Mouse (Mus musculus): ENCODE measurements at regions not wholly inside any gene's neighbourhood (a gene's known extent, or its start where the extent isn't known, plus 50 kb on each side); places are given as distances from the start of the nearest gene placed in this dataset.

DNA sequence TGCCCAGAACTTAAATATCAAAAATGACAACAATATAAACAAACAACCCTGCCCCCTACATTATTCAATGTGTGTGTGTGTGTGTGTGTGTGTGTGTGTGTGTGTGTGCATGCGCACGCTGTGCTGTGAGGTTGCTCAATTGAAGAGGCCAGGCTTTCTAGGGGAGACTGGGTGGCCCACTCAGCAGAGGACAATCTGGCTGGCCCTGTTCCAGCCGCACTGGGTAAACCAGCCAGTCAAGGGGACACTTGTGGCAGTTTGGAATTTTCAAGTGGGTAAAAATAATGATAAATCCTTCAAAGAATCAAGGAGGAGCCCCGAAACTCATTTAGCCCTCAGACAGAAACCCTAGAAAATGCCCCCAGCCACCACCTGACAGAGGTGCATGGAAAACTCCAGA lies 128.5 kb downstream of the Gm5426 start:
- TF ChIP-seq CTCF (IDR thresholded peaks at IDR 0.05; ENCODE audit: extremely low read depth, insufficient read depth, insufficient read length, insufficient replicate concordance) (no peak), POLR2A (IDR thresholded peaks at IDR 0.05; ENCODE audit: low read depth, low read length) (no peak)

Data from spleen, adult 2 months (tissue).